Mouse (Mus musculus): ENCODE measurements around the gene Clasp1. TPM values are rescaled to one million over a fixed set of nuclear protein-coding genes. Genes with fewer than 3 reads are reported as not detected.
A peak's percentile ranks its signal among the peaks of the same experiment; 100 is the strongest.

Gene Clasp1
- polyA plus RNA-seq, 1 experiment from 2014 or later: 40.3 TPM

- ATAC-seq (ENCODE audit: low read depth) (no peak), DNase-seq (ENCODE audit: low spot score) (no peak)
- Histone ChIP-seq H3K4me3 (ENCODE audit: low read depth, low read length) (no peak overlapping the region), H3K4me1 (ENCODE audit: control insufficient read depth, insufficient read depth, low read length) (no peaks in the 10 kb centered on the region), H3K36me3 (ENCODE audit: control insufficient read depth, insufficient read depth, low read length) (no peaks in the 10 kb centered on the region), H3K9me3 (ENCODE audit: control insufficient read depth, low read length) (no peaks in the 10 kb centered on the region), H3K4me2 (ENCODE audit: low read depth, low read length) (no peak overlapping the region), H3K27ac (replicated peaks; ENCODE audit: low read depth, low read length) (no peak overlapping the region), H3K27me3 (replicated peaks; ENCODE audit: control insufficient read depth, insufficient read depth, low read length) (no peaks in the 10 kb centered on the region), H3K9ac (ENCODE audit: low read depth, low read length) (no peak overlapping the region)
- 58% methylated on average over 2 of the region's 2 CpGs for WGBS
Measured at GRCm38 (mm10) chr1:118642296-118642999, 253.6 kb downstream of the Clasp1 start.

DNA sequence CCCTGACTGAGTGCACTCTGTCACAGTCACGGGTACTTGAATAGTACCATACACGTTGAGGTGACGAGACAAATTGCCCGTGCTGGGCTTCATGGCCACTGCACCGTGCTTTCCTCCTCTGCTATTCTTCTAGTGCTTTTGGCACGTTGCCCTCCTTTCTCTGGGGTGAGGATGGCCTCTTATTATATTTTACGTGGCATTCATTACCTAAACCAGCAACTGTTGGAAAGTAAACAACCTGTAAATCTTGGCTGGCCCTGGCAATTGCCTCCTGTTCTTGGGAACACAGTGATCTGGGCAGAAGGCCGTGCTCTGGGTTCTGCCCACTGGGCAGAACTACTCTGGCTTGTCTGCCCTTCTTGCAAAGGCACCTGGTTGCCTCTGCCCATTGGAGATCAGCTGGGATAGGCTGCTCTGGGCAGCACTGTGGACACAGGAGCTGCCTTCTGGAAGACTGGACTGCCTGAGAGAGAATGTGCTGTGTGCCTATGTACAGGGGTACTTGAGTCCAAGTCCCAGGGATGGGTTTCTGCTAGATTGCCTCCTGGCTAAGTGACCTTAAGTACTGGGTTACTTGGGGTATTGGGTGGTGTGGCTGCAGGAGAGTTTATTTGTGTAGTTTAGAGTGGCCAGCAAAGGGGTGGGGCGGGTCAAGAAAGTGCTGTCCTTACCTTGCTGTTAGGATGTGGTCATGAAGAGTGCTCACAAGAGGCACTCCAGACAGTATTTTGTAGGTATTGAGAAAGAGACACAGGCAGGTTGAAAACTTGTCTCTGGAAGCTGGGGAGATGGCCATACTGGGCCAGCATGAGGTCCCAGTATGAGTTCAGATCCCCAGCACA is 254.5 kb downstream of the Clasp1 start:
- no peak overlapping the region for H3K4me3 ChIP-seq (ENCODE audit: low read depth, low read length)
- DNase-seq (ENCODE audit: low spot score) (no peak), ATAC-seq (ENCODE audit: low read depth) (no peak)
- WGBS: 68% methylated on average over 9 of the region's 9 CpGs
- no peaks in the 10 kb centered on the region for H3K36me3 ChIP-seq (ENCODE audit: control insufficient read depth, insufficient read depth, low read length)
- no peak overlapping the region for H3K4me2 ChIP-seq (ENCODE audit: low read depth, low read length)
- no peaks in the 10 kb centered on the region for H3K27me3 ChIP-seq (replicated peaks; ENCODE audit: control insufficient read depth, insufficient read depth, low read length)
- no peaks in the 10 kb centered on the region for H3K4me1 ChIP-seq (ENCODE audit: control insufficient read depth, insufficient read depth, low read length)
- no peak overlapping the region for H3K27ac ChIP-seq (replicated peaks; ENCODE audit: low read depth, low read length)
- H3K9ac ChIP-seq (ENCODE audit: low read depth, low read length): no peak overlapping the region
- H3K9me3 ChIP-seq (ENCODE audit: control insufficient read depth, low read length): no peaks in the 10 kb centered on the region

DNA sequence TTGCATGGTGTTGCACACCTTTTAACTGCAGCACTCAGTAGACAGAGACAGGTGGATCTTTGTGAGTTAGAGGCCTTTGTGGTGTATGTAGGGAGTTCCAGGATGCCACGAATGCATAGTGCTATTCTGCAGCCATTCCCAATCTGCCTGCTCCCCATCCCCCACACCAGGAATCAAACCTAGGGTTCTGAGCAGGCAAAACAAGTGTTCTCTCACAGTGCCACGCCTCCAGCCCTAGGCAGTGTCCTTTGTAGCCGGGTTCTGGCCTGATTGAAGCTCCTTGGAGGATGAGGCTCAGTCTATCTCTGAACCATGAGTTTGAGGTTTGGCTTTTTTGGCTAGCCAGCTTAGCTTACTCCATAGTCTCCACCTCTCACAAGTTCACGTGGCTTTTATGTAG is 256.8 kb downstream of the Clasp1 start:
- DNase-seq (ENCODE audit: low spot score) (no peak), ATAC-seq (ENCODE audit: low read depth) (no peak)
- Histone ChIP-seq H3K27ac (replicated peaks; ENCODE audit: low read depth, low read length) (no peak overlapping the region), H3K4me3 (ENCODE audit: low read depth, low read length) (no peak overlapping the region), H3K27me3 (replicated peaks; ENCODE audit: control insufficient read depth, insufficient read depth, low read length) (no peaks in the 10 kb centered on the region), H3K4me2 (ENCODE audit: low read depth, low read length) (no peak overlapping the region), H3K36me3 (ENCODE audit: control insufficient read depth, insufficient read depth, low read length) (no peaks in the 10 kb centered on the region), H3K4me1 (ENCODE audit: control insufficient read depth, insufficient read depth, low read length) (no peaks in the 10 kb centered on the region), H3K9me3 (ENCODE audit: control insufficient read depth, low read length) (no peaks in the 10 kb centered on the region), H3K9ac (ENCODE audit: low read depth, low read length) (no peak overlapping the region)
- 47% methylated on average over 4 of the region's 4 CpGs for WGBS

- Histone ChIP-seq H3K27ac (replicated peaks; ENCODE audit: low read depth, low read length) (no peak overlapping the region), H3K4me1 (ENCODE audit: control insufficient read depth, insufficient read depth, low read length) (no peaks in the 10 kb centered on the region), H3K4me2 (ENCODE audit: low read depth, low read length) (no peak overlapping the region), H3K9ac (ENCODE audit: low read depth, low read length) (no peak overlapping the region), H3K9me3 (ENCODE audit: control insufficient read depth, low read length) (no peaks in the 10 kb centered on the region), H3K36me3 (ENCODE audit: control insufficient read depth, insufficient read depth, low read length) (no peaks in the 10 kb centered on the region), H3K27me3 (replicated peaks; ENCODE audit: control insufficient read depth, insufficient read depth, low read length) (no peaks in the 10 kb centered on the region), H3K4me3 (ENCODE audit: low read depth, low read length) (no peak overlapping the region)
- ATAC-seq (ENCODE audit: low read depth): no peak
- WGBS: 26% methylated on average over 3 of the region's 3 CpGs
- DNase-seq (ENCODE audit: low spot score): no peak
Measured at GRCm38 (mm10) chr1:118648015-118648414, 259.2 kb downstream of the Clasp1 start.

- Histone ChIP-seq H3K27me3 (replicated peaks; ENCODE audit: control insufficient read depth, insufficient read depth, low read length) (no peaks in the 10 kb centered on the region), H3K4me2 (ENCODE audit: low read depth, low read length) (no peak overlapping the region), H3K36me3 (ENCODE audit: control insufficient read depth, insufficient read depth, low read length) (no peaks in the 10 kb centered on the region), H3K4me3 (ENCODE audit: low read depth, low read length) (no peak overlapping the region), H3K27ac (replicated peaks; ENCODE audit: low read depth, low read length) (no peak overlapping the region), H3K9ac (ENCODE audit: low read depth, low read length) (no peak overlapping the region), H3K4me1 (ENCODE audit: control insufficient read depth, insufficient read depth, low read length) (no peaks in the 10 kb centered on the region), H3K9me3 (ENCODE audit: control insufficient read depth, low read length) (no peaks in the 10 kb centered on the region)
- DNase-seq (ENCODE audit: low spot score) (peak; percentile 13), ATAC-seq (ENCODE audit: low read depth) (no peak)
- WGBS: 78% methylated on average over 9 of the region's 9 CpGs
Measured at GRCm38 (mm10) chr1:118649933-118650770, 261.3 kb downstream of the Clasp1 start.

- Histone ChIP-seq H3K36me3 (ENCODE audit: control insufficient read depth, insufficient read depth, low read length) (no peaks in the 10 kb centered on the region), H3K27me3 (replicated peaks; ENCODE audit: control insufficient read depth, insufficient read depth, low read length) (no peaks in the 10 kb centered on the region), H3K4me2 (ENCODE audit: low read depth, low read length) (no peak overlapping the region), H3K4me3 (ENCODE audit: low read depth, low read length) (no peak overlapping the region), H3K4me1 (ENCODE audit: control insufficient read depth, insufficient read depth, low read length) (no peaks in the 10 kb centered on the region), H3K9me3 (ENCODE audit: control insufficient read depth, low read length) (no peaks in the 10 kb centered on the region), H3K9ac (ENCODE audit: low read depth, low read length) (no peak overlapping the region), H3K27ac (replicated peaks; ENCODE audit: low read depth, low read length) (no peak overlapping the region)
- ATAC-seq (ENCODE audit: low read depth) (no peak), DNase-seq (ENCODE audit: low spot score) (no peak)
- WGBS: 58% methylated on average over 3 of the region's 3 CpGs
Measured at GRCm38 (mm10) chr1:118650771-118651080, 261.9 kb downstream of the Clasp1 start.

DNA sequence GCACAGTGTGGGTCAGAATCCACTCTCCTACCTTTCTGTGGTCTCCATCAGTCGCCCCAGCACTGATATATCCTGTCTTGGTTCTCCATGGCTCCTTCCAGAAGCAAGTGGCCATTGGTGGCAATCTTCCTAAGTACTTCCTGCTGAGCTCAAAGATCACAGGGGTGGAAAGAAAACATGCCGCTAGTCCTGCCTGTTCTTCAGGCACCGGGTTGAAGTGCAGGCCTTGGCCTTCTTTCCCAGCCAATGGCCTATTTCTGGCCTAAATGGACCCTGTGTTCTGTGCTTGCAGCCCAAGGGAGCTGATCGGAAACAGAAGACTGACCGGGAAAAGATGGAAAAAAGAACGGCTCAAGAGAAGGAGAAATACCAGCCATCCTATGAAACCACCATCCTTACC is 269.9 kb downstream of the Clasp1 start:
- Histone ChIP-seq H3K9ac (ENCODE audit: low read depth, low read length) (no peak overlapping the region), H3K4me2 (ENCODE audit: low read depth, low read length) (no peak overlapping the region), H3K27ac (replicated peaks; ENCODE audit: low read depth, low read length) (no peak overlapping the region), H3K9me3 (ENCODE audit: control insufficient read depth, low read length) (no peaks in the 10 kb centered on the region), H3K36me3 (ENCODE audit: control insufficient read depth, insufficient read depth, low read length) (no peaks in the 10 kb centered on the region), H3K4me3 (ENCODE audit: low read depth, low read length) (no peak overlapping the region), H3K27me3 (replicated peaks; ENCODE audit: control insufficient read depth, insufficient read depth, low read length) (no peaks in the 10 kb centered on the region), H3K4me1 (ENCODE audit: control insufficient read depth, insufficient read depth, low read length) (peaks cover 2% of the 10 kb centered on the region; the same call in 1 of the 2 replicates)
- WGBS: 76% methylated on average over 6 of the region's 6 CpGs
- no peak for DNase-seq (ENCODE audit: low spot score)
- ATAC-seq (ENCODE audit: low read depth): no peak

DNA sequence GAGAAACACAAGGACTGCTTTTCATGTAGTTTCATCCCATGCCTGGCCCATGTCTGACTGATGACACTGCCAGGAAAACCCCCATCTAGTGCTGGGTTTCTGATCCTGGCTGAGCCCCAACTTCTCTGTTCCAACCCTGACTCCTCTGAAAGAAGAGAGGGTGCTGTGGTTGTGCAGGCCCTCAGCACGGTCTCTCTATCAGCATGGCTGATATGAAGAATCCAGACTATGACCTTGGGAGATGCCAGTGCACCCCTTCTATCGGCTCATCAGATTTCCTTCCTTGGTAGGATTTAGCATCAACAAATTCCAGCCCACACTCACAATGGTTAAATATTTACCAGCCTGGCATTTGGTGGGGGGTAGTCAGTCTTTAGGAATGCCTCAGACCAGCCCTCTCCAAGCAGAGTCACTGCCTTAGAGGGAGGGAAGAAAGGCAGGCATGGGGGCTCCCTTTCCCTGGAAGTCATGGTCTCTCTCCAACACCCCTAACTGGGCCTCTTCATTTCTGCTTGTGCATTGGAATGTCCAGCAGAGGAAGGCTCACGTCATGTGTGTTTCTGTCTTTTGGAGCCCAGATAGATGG is 272.1 kb downstream of the Clasp1 start:
- peaks cover 2% of the 10 kb centered on the region; the same call in 1 of the 2 replicates for H3K4me1 ChIP-seq (ENCODE audit: control insufficient read depth, insufficient read depth, low read length)
- no peak overlapping the region for H3K9ac ChIP-seq (ENCODE audit: low read depth, low read length)
- no peaks in the 10 kb centered on the region for H3K9me3 ChIP-seq (ENCODE audit: control insufficient read depth, low read length)
- no peaks in the 10 kb centered on the region for H3K27me3 ChIP-seq (replicated peaks; ENCODE audit: control insufficient read depth, insufficient read depth, low read length)
- H3K4me2 ChIP-seq (ENCODE audit: low read depth, low read length): no peak overlapping the region
- H3K4me3 ChIP-seq (ENCODE audit: low read depth, low read length): no peak overlapping the region
- H3K36me3 ChIP-seq (ENCODE audit: control insufficient read depth, insufficient read depth, low read length): no peaks in the 10 kb centered on the region
- DNase-seq (ENCODE audit: low spot score): peak; percentile 19
- H3K27ac ChIP-seq (replicated peaks; ENCODE audit: low read depth, low read length): no peak overlapping the region
- no peak for ATAC-seq (ENCODE audit: low read depth)
- WGBS: 64% methylated on average over 3 of the region's 3 CpGs

All from embryonic facial prominence, embryonic 14.5 days (tissue).